Mouse (Mus musculus): ENCODE data around the gene Sf3a1. TPM values are rescaled to one million over a fixed set of nuclear protein-coding genes. Genes with fewer than 3 reads are reported as not detected.
A peak's percentile ranks its signal among the peaks of the same experiment; 100 is the strongest.

Gene Sf3a1
- polyA plus RNA-seq, 1 experiment from 2014 or later, result 38.7 TPM

Small RNAs within 50 kb of the gene (microRNA-seq; reads per million reads assigned to microRNA genes)
- 5.4 reads per million, percentile 18 among the genes with 10 or more reads in this experiment for gene Mir3060

Other genes with a start within 250 kb of the Sf3a1 start
- gene Slc35e4, start 245.7 kb upstream of the Sf3a1 start, polyA plus RNA-seq (2015; fragmentation: Nextera tagmentation; extraction: Ambion mirVana), result 20.5 and 22.2 TPM in 2 replicates
- gene Tcn2, start 228.2 kb upstream of the Sf3a1 start, polyA plus RNA-seq (2015; fragmentation: Nextera tagmentation; extraction: Ambion mirVana), result 29.9 and 30.8 TPM in 2 replicates
- 52.4 and 55.3 TPM in 2 replicates for gene Pes1, start 196.4 kb upstream of the Sf3a1 start, polyA plus RNA-seq (2015; fragmentation: Nextera tagmentation; extraction: Ambion mirVana)
- gene 4930556J24Rik, start 183.6 kb upstream of the Sf3a1 start, polyA plus RNA-seq (2015; fragmentation: Nextera tagmentation; extraction: Ambion mirVana), result not detected in 2 replicates
- gene Gal3st1, start 176.7 kb upstream of the Sf3a1 start, polyA plus RNA-seq (2015; fragmentation: Nextera tagmentation; extraction: Ambion mirVana), result 11.3 and 11.6 TPM in 2 replicates
- gene Sec14l4, start 128.9 kb upstream of the Sf3a1 start, polyA plus RNA-seq (2015; fragmentation: Nextera tagmentation; extraction: Ambion mirVana), result not detected in 2 replicates
- 0.76 and 1.2 TPM in 2 replicates for gene Sec14l3, start 95.5 kb upstream of the Sf3a1 start, polyA plus RNA-seq (2015; fragmentation: Nextera tagmentation; extraction: Ambion mirVana)
- gene Mtfp1, start 64.9 kb upstream of the Sf3a1 start, polyA plus RNA-seq (2015; fragmentation: Nextera tagmentation; extraction: Ambion mirVana), result 14.6 and 15.7 TPM in 2 replicates
- 6.6 and 7.0 TPM in 2 replicates for gene Sec14l2, start 36.9 kb upstream of the Sf3a1 start, polyA plus RNA-seq (2015; fragmentation: Nextera tagmentation; extraction: Ambion mirVana)
- 50.0 and 52.4 TPM in 2 replicates for gene Rnf215, start 25.1 kb upstream of the Sf3a1 start, polyA plus RNA-seq (2015; fragmentation: Nextera tagmentation; extraction: Ambion mirVana)
- 9.1 and 10.9 TPM in 2 replicates for gene Ccdc157, start 57 bp upstream of the Sf3a1 start, polyA plus RNA-seq (2015; fragmentation: Nextera tagmentation; extraction: Ambion mirVana)
- 37.6 and 41.0 TPM in 2 replicates for gene Tbc1d10a, start 26.4 kb downstream of the Sf3a1 start, polyA plus RNA-seq (2015; fragmentation: Nextera tagmentation; extraction: Ambion mirVana)
- gene Castor1, start 57.9 kb downstream of the Sf3a1 start, polyA plus RNA-seq (2015; fragmentation: Nextera tagmentation; extraction: Ambion mirVana), result 6.7 and 7.4 TPM in 2 replicates
- not detected in 2 replicates for gene Osm, start 76.1 kb downstream of the Sf3a1 start, polyA plus RNA-seq (2015; fragmentation: Nextera tagmentation; extraction: Ambion mirVana)
- gene Lif, start 97.2 kb downstream of the Sf3a1 start, polyA plus RNA-seq (2015; fragmentation: Nextera tagmentation; extraction: Ambion mirVana), result 0.05 TPM in 1 of 2 replicates, not detected in the other

All from hindbrain, embryonic 16.5 days (tissue).